Mouse (Mus musculus) CD4-positive helper T cell, adult 2 months (primary cell): ENCODE data around the gene Usp54.

Experiments used
- DNase-seq: peaks from one replicate; pipeline ENCODE4 v3.0.0-alpha.2; 2012; ENCODE audit warnings: low read depth, missing footprints, low spot score

The Usp54 gene

DNA sequence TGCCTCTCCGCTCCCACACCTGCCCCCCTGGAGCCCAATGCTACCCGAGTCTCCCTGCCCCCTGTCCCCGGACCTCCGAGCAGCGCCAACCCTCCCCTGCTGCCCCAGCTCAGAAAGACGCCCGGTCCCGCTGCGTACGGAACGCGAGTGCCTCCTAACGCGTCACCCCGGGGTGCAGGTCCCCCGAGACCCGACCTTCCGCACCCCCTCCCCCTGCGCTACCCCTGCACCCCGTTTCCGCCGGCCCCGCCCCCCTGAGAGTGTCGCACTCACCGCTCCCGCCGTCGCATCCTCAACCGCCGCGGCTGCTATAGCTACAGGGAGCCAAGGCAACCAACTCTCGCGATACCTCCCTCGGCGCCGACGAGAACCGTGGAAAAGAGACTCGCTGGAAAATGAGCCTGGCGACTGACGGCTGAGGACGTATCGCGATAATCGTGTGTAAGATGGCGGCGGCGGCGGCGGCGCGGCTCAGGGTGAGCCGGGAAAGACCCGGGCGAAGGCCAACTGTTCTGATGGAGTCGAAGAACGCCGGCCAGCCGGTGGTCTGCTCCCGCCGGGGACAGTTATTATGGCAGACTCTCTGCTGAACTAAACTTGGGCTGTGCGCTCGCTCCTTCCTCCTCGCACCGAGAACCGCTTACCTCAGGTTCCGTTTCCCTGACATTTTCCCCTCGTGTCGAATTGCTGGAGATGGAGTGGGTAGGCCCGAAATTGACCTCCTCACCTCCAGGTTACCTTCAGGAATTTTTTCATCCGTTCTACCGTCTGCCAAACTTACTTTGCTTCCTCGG lies at the start of gene Usp54:
Usp54 (minus strand) TSS at position 420 of the 794 bp plus-strand sequence.
- DNase-seq = peak; percentile 99

DNA sequence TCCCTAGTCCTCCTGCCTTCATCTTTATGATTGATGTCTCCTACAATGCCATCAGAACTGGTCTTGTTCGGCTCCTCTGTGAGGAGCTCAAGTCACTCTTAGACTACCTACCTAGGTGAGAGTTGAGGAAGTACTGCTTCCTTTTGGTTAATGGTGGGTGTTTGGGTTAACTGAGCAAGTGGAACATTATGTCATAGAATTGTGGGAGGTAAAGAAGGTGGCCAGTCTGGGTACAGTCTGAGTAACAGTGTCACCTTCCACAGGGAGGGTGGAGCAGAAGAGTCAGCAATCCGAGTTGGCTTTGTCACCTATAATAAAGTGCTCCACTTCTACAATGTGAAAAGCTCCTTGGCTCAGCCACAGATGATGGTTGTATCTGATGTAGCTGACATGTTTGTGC lies 48.1 kb upstream of the Usp54 start:
- DNase-seq = peak; percentile 19

DNA sequence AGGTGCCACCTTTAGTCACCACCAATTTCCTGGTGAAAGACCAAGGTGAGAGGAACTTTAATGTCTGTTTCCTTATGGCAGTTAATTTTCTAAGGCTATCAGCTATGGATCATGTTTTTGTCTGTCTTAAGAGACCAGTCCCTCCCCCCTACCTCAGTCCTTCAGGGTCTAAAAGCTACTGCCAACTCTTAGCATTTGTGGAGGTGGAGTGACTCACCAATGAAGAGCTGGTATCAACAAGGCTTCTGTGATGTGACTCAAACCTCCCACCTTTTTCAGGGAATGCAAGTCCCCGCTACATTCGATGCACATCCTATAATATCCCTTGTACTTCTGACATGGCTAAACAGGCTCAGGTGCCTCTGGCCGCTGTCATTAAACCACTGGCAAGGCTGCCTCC lies 45.7 kb upstream of the Usp54 start:
- DNase-seq = no peak

DNA sequence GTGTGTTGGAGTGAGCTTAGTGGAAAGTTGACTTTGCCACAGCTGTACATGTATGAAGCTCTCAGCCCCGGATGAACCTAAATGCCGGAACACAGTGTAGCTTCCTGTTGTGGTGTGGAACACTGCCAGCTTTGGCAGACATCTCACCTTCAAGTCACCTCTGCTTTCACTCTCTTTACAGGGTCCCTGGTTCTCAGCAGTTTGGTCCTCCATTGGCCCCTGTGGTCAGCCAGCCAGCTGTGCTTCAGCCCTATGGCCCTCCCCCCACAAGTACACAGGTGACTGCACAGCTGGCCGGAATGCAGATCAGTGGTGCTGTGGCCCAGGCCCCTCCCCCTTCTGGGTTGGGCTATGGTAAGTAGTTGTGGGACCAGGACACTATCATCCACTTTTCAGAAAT lies 41.6 kb upstream of the Usp54 start:
- peak; percentile 90 for DNase-seq

DNA sequence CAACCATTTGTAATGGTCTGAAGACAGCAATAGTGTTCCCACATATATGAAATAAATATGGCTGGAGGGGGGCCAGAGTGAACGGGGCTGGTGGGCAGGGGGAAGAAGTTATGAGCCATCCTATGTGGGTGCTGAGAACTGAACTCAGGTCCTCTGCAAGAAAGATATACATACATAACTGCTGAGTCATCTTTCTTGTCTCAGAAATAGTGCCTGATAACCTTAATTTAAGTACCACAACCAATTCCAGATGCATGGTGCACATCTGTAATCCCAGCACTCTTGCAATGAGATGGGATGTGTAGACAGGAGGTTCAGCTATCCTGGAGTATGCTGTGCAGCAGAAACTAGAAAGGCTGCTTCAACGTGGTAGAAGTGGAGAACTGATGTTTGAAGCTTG lies 40.9 kb upstream of the Usp54 start:
- DNase-seq = no peak

DNA sequence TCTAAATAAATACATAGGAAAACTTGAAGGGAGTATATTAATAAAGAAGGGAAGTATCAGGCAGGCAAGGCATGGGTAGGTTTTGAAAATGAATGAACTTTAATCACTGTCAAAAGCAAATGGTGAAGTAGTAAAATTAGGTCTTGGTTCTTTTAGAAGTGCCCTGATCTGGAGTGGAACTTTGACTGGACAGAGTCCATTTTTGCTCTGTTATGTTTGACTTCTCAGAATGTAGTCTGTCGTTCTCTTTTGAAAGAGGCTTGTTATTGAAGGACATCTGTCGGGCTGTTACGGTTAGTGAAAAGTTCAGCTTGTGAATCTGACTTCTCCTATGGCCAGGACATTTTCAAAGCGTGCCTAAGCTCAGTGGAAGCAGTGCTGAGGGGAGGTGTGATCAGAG lies 37.0 kb upstream of the Usp54 start:
- DNase-seq = no peak

DNA sequence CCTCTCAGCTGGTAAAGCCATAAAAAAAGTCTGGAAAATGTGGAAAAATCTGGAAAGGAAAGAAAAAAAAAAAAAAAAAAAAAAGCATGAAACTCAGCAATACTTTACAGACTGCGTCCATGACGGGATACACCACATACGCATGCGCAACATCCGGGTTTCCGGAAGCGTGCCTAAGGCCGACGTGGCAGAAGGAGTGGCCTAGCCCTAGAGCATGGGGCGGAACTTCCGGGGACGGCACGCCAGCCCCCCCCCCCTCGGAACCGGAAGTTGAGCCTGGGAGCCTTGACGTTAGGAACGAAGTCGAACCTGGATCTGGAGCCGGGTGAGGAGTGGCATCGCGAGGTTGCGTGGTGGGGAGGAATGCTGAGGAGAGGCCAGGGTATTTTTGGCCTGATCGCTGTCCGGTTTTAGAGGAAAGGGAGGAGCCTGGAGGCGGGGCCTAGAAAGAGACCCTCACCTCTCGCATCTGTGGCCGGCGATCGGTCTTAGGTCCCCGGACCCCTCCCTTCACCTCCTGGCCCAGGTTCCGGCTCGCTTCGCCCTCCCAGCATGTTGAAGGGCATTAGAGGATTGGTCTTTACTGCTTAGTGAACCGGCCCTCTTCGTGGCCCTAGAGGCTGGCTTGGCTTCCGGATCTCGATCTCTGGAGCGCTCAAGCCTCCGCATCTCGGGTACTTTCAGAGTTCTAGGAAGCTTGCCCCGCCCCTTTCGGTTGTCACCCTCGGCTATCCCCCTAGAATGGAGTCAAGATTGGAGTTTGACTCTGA lies 33.4 kb upstream of the Usp54 start, which contains the start of gene Sec24c:
Sec24c (plus strand) TSS at position 245 of the 770 bp plus-strand sequence.
- peak; percentile 97 for DNase-seq

DNA sequence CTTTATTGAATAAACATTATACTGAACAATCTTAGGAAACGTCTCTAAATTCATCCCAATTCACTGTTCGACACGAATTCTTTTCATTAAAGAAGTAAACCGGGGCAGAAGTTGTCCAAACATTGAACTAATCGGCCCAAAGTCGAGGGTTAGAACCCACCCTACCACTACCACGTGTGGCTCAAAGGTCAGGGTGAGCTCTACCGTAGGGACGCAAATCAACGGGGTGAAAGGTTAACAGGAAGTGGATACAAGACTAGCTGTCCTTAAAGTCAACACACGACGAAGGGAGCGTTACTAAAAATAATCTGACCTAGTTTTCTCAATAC lies 32.8 kb upstream of the Usp54 start:
- DNase-seq = no peak

DNA sequence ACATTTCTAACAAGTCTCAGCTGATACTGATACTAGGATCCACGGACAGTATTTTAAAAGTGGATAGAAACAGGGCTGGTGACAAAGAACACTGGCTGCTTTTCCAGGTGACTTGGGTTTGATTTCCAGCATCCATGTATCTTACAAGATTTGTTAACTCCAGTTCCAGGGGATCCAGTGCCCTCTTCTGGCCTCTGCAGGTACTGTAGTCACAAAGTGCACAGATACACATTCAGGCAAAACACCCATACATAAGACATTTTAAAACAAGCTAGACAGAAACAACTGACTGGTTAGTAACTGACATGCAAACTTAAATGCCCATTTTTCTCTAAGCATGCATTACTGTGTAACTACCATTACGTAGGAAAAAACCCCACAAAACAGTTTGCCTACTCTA lies 32.1 kb upstream of the Usp54 start:
- DNase-seq = peak; percentile 68

DNA sequence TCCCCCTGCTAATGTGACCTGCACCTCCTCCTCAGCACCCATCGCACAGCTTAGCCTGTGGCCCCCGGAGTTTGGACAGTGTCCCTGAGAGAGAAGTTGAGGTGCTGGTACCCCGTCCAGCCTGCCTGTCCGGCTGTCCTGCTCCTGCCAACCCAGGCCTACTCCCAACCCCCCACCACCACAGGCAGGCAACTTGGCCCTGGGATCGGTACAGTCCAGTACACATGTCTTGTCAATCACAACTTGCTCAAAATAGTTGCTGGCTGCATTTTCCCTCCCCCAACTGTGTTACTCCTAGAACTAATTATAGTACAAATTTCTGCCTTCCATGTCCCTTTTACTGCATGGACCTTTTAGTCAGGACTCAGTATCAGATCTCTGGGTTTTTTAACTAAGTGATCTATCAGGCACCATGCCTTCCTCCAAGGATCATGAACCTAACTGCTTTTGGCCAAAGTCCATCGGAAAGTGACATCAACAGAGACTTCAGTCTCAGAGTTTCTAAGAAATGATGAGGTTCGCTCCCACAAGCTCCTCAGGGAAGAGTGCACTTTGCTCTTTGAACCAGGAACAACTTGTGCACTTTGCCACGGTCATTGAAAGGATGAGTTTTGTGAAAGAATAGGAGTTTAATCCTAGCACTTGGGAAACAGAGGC lies 27.4 kb upstream of the Usp54 start, which contains the start of gene Synpo2l:
Synpo2l (minus strand) TSS at position 201 of the 657 bp plus-strand sequence.
- no peak for DNase-seq

DNA sequence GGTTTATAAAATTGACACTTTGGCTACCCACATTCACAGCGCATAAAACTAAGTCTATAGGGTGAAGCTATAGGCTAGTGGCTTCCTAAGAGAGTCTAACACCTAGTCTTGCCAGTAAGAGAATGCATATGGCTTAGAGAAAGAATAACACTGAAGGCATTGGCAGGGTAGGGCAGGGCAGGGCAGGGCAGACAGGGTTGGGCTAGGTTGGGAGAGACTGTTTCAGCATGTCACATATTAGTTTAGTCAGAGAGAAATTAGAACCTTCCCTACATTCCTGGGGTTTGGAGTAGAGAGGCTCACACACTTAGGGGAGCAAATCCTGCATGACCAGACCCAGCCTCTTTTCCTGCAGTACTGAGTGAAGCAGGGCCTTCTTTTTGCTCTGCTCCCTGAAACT lies 26.6 kb upstream of the Usp54 start:
- DNase-seq = no peak

DNA sequence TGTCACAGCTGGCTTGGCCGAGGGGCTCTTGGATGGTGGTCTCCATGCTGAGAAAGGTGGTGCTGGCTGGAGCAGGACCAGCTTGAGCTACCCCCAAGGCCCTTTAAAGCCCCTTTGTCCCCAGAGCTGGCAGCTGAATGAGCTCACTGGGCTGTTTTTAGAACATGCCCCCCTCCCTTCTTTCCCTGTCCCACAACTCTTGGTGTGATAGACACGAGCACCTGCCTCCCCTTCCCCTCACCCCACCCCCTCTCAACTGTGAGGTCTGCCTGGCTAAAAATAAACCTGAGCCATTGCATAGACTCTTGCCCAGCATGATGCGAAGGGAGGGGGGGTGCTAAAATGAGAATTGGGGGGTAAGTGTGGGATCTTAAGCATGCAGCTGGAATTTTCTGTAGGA lies 23.6 kb upstream of the Usp54 start:
- no peak for DNase-seq

DNA sequence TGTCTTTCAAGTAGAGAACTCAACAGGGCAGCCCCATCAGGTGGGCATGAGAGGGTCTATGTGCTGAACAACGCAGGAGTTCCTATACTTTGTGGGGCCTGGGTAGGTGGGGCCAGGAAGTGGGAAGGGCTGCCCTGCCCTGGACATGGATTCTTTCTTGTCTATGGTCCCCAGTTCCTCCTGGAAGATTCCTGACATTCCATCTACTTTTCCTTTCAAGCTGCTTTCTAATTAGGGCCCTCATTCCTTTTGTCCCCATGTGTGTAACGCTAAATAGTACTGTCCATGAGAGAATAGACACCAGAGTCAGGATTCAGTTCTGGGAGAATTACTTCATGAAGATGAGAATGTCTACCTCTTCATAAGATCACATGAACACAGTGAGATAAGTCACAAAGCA lies 22.7 kb upstream of the Usp54 start:
- DNase-seq = no peak

DNA sequence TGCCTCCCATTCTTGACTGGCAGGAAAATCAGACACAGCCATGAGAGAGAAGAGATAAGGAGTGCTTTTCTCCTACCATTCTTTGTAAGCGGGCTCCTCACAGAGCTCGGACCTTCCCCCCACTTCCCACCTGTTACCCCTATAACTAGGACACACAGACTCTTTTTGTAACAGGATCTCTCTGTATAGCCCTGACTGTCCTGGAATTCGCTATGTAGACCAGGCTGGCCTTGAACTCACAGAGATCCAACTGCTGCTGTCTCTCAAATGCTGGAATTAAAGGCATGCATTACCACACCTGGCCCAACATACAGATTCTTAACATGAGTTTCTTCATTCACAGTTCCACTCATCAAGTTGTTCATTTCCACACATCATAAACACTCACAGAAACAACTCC lies 21.9 kb upstream of the Usp54 start:
- DNase-seq = no peak

DNA sequence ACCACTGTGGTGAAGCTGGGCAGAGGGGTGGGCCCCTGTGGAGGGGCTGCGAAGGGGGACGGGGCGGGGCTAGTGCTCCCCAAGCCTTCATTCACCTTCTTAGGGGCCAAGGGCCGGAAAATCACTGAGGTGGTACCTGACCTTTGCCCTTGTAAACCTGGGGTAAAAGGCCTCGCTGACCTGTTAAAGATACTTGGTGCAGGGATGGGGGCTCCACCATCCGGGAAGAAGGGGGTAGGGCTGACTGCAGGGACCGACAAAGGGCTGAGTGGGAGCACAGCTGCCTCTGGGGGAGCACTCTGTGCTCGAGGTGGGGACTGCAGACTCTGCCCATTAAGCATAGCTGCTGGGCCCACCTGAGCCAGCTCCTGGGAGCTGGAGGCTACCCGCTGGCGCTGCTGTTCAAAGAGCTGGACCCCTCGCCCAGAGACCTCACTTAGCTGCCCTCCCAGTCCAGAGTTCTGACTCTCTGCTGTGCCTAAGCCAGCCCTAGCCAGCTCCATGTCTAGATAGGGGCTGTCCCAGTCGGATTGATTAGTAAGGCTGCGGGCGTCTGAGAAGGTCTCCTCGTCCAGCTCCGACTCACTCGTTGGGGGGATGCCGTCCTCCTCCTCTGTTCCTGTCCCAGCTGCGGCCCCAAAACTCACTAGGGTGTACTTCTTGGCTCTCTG lies 20.9 kb upstream of the Usp54 start:
- no peak for DNase-seq

DNA sequence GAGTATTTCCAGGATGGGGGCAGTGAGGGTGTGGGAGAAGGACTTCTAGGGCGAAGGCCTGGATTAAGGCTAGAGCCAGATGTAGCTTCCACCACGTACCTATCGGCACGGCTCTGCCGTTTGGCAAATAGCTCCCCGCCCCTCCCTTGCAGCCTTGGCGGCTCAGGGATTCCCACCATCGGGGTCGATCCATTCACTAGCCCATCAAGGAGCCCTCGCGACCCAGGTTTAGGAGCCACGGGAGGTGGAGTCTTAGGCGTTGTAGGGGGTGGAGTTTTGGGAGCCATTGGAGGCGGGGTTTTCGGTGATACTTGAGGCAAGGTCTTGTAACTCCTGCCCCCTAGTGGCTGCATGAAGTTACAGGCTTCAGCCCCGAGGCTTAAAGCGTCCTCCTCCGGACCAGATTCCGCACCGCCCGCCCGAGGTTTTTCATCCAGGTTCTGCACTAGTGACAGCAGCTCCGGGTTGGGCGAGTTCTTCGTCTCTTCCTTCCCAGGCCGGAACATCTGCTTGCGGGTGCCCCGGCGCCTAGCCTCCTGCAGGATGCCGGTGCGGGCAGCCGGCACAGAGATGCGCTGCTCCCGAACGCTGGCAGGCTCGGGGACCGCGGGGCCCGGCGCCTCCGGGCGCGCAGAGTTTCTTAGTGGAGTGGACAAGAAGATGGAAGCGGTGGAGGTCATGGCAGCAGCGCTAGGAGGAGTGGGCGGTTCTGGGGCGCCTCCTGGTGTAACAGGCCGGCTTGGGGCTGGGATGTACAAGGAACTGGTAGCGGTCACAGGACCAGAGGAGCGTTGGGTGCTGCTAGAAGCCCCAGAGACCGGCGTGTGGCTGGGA lies 20.2 kb upstream of the Usp54 start:
- peak; percentile 94 for DNase-seq

DNA sequence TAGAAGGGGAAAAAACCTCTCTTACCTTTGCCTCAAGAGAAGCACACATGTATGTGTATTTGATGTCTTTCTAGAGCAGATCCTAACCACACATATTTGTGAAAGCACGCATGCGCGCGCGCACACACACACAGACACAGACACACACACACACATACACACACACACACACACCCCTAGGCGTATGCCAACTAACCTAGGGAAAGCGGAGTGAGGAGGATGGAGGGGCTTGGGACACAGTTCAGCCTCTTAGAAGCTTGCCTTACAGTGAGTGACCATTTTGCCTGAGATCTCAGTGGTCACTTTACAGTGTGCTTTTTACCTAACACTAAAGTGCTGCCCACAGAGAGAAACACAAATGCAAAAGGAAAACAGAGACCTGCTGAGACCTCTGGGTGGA lies 18.8 kb upstream of the Usp54 start:
- no peak for DNase-seq

DNA sequence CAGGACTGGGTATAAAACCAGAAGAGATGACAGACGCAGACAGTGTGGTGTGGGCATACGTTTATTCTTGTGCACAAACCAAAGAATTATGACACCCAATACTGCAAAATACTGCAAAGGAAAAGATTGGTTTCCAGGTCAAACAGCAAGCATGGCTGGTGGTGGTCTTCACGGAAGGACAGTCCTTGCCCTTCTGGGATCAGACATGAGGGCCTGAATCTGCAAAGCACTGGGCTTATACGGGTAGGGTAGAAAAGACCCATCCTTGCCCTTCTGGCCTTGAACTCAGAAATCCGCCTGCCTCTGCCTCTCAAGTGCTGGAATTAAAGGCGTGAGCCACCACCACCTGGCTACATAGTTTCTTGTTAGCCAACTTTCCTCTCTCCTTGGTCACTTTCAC lies 18.0 kb upstream of the Usp54 start:
- no peak for DNase-seq

DNA sequence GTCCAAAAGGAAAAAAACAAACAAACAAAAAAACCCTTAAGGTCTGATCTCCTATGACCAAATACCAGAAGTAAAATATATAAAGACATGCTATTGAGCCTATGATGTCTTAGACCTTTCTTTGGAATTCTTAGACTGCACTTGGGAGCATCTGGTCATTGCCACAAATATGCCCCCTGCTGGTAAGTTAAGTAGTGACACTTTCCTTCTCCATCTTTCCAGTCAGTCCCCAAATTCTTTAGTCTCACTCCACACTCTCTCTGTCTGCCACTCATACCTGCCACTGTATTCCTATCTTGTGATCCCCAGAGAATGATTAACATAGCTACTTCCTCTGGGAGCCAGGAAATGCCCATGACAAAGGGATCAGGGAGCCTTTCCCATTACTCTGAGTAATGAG lies 17.5 kb upstream of the Usp54 start:
- peak; percentile 52 for DNase-seq

DNA sequence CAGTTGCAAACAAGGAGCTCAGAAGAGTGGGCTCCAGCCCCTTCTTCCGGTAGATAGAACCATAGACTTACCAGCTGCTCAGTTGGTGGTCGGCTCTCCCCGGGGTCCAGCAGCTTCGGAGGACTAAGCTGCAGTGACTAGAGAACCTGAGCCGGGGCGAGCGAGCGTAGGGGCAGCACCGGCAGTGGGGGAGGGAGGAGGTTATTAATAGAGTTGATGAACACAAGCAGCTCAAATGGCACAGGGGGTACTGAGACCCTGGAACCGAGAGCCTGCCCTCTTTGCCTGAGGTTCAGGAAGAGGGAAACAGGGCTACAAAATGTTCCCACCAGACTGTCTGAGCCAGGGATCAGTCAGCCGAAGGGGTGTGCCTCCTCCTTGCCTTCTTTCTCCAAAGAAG lies 15.5 kb upstream of the Usp54 start, which contains the start of gene Myoz1:
Myoz1 (minus strand) TSS at position 180 of the 400 bp plus-strand sequence.
- DNase-seq = no peak

DNA sequence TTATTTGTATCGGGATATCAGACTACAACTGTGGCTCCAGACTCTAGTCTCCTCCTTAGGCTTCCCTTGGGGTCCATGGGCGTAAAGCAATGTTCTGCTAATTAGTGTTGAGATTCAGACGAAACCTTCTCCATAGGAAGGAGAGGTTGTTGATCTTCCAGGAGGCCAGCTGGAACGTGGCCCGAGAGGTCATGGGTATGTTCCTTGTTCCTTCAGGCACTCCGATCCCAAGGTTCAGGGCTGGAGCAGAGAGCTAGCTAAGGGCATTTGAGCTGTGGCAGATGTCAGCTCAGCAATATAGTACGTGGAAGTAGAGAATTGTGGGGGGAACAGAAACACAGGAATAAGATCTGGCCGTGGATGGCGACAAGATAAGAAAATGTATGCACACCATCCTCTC lies 14.9 kb upstream of the Usp54 start:
- no peak for DNase-seq
